Mouse (Mus musculus) G1E-ER4 (cell line): ENCODE results near the gene 6430548M08Rik. TPM values are rescaled to one million over a fixed set of nuclear protein-coding genes. Genes with fewer than 3 reads are reported as not detected.

ENCODE experiments used
- GATA1 ChIP-seq: IDR thresholded peaks from one replicate; pipeline ENCODE4 v1.8.0; 2012; ENCODE audit warnings: low read length, inconsistent platforms
- polyA plus RNA-seq: library from polyadenylated mRNA; stranded (reverse); fragments of >175 nt; gene quantifications from 2 replicates; pipeline ENCODE4 v1.2.3, GENCODE M21; 2012

6430548M08Rik gene
- polyA plus RNA-seq, 1 experiment, result 0.16 TPM

GRCm38 (mm10) chr8:120208113-120208512 lies 94.2 kb downstream of the 6430548M08Rik start:
- no peak for TF ChIP-seq GATA1

DNA sequence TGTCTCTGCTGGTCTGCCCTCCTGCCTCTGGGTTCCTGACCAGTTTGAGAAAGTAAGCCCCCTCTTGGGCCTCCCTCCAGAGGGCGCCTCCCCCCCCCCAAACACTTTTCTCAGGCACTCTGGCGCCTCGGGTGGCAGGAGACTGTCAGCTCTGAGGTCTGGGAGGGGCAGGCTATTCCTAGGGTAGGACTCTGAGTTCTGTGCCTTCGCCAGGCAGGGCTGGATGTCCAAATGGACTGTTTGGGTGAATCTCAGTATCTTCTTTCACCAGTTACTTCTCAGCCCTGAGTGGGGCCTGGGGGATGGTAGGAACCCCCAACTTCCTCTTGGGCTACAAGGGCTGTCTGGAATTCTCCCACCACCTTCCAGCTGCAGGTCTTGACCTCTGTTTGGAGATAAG lies 97.4 kb downstream of the 6430548M08Rik start:
- no peak for TF ChIP-seq GATA1

DNA sequence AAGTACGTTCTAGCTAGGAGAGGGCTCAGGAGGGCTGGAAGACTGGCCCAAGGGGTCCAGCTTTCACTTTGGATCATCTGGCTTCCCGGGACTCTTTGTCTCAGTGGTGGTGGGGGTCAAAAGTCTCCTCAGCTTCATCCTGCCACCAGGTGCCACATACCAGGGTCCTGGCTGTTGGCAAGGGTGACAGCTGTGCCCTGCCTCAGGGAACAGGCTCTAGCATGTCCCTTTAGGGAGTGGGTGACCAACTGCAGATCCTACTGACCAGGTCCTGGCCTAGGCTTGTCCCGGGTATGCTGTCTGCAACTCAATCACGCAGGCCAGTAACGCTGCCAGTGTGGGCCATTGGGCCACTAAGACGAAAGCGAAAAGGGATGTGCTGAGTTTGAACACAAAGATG lies 98.6 kb downstream of the 6430548M08Rik start:
- no peak for TF ChIP-seq GATA1

DNA sequence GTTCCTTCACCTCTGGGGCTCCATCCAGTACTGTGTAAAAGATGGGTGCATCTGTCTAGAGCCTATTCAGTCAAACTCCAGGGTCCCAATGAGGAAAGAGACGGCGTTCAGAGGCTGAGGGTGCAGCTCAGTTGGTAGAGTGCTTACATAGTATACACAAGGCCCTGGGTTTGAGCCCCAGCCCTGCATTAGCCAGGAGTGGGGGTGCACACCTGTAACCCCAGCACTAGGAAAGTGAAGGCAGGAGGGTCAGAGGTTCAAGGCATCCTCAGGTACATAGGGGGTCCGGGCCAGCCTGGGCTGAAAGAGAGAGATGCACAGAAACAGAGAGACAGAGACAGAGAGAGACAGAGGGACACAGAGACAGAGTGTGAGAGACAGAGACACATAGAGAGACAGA lies 99.3 kb downstream of the 6430548M08Rik start:
- TF ChIP-seq GATA1, result no peak

DNA sequence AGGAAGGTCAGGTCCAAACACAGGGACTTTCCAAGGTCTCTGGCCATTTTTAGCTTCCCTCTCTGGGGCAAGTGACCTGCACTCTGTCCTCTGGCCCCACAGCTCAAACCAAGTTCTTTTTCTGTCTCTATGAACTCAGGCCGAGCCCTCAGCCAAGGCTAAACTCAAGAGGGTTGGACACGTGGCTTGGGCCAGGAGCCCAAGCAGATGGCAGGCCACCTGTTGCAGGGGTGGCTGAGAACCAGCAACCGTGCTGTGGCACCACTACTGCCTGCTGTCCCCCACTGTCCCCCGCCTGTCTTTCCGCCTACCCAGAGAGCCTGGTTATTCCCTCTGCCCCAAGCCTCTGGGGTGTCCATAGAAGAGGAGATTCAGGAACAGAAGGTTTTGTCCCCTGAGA lies 100.0 kb downstream of the 6430548M08Rik start:
- no peak for TF ChIP-seq GATA1

Other genes starting within 250 kb of the 6430548M08Rik start
- 64.3 and 73.9 TPM in 2 replicates for gene Usp10, start 203.8 kb upstream of the 6430548M08Rik start, polyA plus RNA-seq
- not detected in 2 replicates for gene Gm20388, start 203.3 kb upstream of the 6430548M08Rik start, polyA plus RNA-seq
- 0.01 and 0.06 TPM in 2 replicates for gene Crispld2, start 121.7 kb upstream of the 6430548M08Rik start, polyA plus RNA-seq
- gene Zdhhc7, start 12.7 kb upstream of the 6430548M08Rik start, polyA plus RNA-seq, result 31.5 and 32.4 TPM in 2 replicates
- not detected in 2 replicates for gene Fam92b, start 63.3 kb downstream of the 6430548M08Rik start, polyA plus RNA-seq
- 121 and 139 TPM in 2 replicates for gene Gse1, start 114.3 kb downstream of the 6430548M08Rik start, polyA plus RNA-seq